Mouse (Mus musculus) thymus, adult 2 months (tissue): Measurements from ENCODE around the gene Cntn5.

Source experiments
- CTCF ChIP-seq: fragments of 200-500 bp; IDR thresholded peaks from 2 replicates; pipeline ENCODE4 v1.5.1; 2012; ENCODE audit warnings: mild to moderate bottlenecking, control low read depth, low read length, moderate library complexity, borderline replicate concordance; ENCODE audit not compliant: control insufficient read depth, poor library complexity, insufficient read depth; ENCODE audit errors: extremely low read depth
- POLR2A ChIP-seq: fragments of 200-500 bp; IDR thresholded peaks from 2 replicates; pipeline ENCODE4 v1.6.1; 2012; ENCODE audit warnings: mild to moderate bottlenecking, low read length, control low read depth, moderate library complexity; ENCODE audit not compliant: control insufficient read depth, poor library complexity, insufficient read depth; ENCODE audit errors: extremely low read depth

DNA sequence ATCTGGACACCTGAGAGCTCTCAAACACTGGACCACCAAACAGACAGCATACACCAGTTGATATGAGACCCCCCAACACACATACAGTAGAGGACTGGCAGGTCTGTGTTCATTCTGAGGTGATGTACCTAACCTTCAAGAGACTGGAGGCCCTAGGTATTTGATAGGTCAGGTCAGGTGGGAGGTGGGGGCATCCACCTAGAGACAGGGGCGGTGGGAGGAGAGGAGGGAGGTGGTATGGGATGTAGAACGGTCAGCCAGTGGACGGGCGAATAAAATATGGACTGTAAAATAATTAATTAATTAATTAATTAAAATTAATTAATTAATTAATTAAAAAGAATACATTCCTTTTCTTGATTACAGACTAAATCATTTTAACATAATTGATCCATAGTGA is 182.5 kb downstream of the Cntn5 start:
- no peak for TF ChIP-seq CTCF
- no peak for TF ChIP-seq POLR2A
